Mouse (Mus musculus): ENCODE results near the gene Acap1.
"Not testable (repeated sequence)": the region's sequence is repeated elsewhere in the genome, so short reads cannot be mapped to it uniquely, and the experiment has no call there.

Acap1 gene

GRCm38 (mm10) chr11:69921114-69922011 lies 26.0 kb upstream of the Acap1 start, which contains the start of gene Eif5a:
Gene Eif5a (minus strand): TSS chr11:69921958.
- peak; percentile 100 for DNase-seq (ENCODE audit: low spot score)

GRCm38 (mm10) chr11:69920266-69921031 lies 25.1 kb upstream of the Acap1 start:
- DNase-seq (ENCODE audit: low spot score) = peak; percentile 86

GRCm38 (mm10) chr11:69919661-69920265 lies 24.4 kb upstream of the Acap1 start:
- peak; percentile 85 for DNase-seq (ENCODE audit: low spot score)

GRCm38 (mm10) chr11:69919053-69919452 lies 23.7 kb upstream of the Acap1 start:
- no peak for DNase-seq (ENCODE audit: low spot score)

- no peak for DNase-seq (ENCODE audit: low spot score)
Measured at GRCm38 (mm10) chr11:69918118-69918517, 22.8 kb upstream of the Acap1 start.

GRCm38 (mm10) chr11:69917379-69917948 lies 22.1 kb upstream of the Acap1 start:
- DNase-seq (ENCODE audit: low spot score) = no peak

- DNase-seq (ENCODE audit: low spot score) = not testable (repeated sequence)
Measured at GRCm38 (mm10) chr11:69916652-69917378, 21.5 kb upstream of the Acap1 start.

GRCm38 (mm10) chr11:69915667-69916627 lies 20.6 kb upstream of the Acap1 start:
- no peak for DNase-seq (ENCODE audit: low spot score)

- no peak for DNase-seq (ENCODE audit: low spot score)
Measured at GRCm38 (mm10) chr11:69914917-69915430, 19.6 kb upstream of the Acap1 start.

GRCm38 (mm10) chr11:69914372-69914764 lies 19.0 kb upstream of the Acap1 start:
- DNase-seq (ENCODE audit: low spot score) = peak; percentile 62

GRCm38 (mm10) chr11:69913554-69914371 lies 18.4 kb upstream of the Acap1 start, which contains the start of gene Gps2:
Gene Gps2 (plus strand): TSS chr11:69913888.
- peak; percentile 90 for DNase-seq (ENCODE audit: low spot score)

- DNase-seq (ENCODE audit: low spot score) = no peak
Measured at GRCm38 (mm10) chr11:69912716-69913530, 17.6 kb upstream of the Acap1 start.

- no peak for DNase-seq (ENCODE audit: low spot score)
Measured at GRCm38 (mm10) chr11:69911701-69912100, 16.4 kb upstream of the Acap1 start.

GRCm38 (mm10) chr11:69910781-69911560 lies 15.6 kb upstream of the Acap1 start:
- no peak for DNase-seq (ENCODE audit: low spot score)

GRCm38 (mm10) chr11:69910177-69910576 lies 14.8 kb upstream of the Acap1 start:
- no peak for DNase-seq (ENCODE audit: low spot score)

GRCm38 (mm10) chr11:69909174-69909573 lies 13.8 kb upstream of the Acap1 start:
- DNase-seq (ENCODE audit: low spot score) = no peak

- DNase-seq (ENCODE audit: low spot score) = no peak
Measured at GRCm38 (mm10) chr11:69908645-69909044, 13.3 kb upstream of the Acap1 start.

Measured in testis, postnatal 10 days (tissue).